Mouse (Mus musculus) midbrain, embryonic 15.5 days (tissue): ENCODE measurements around the gene Gm572. TPM values are rescaled to one million over a fixed set of nuclear protein-coding genes. Genes with fewer than 3 reads are reported as not detected.

ENCODE experiments used
- ATAC-seq: fragments of 200-750 bp; cut with Nextera tagmentation; replicated peaks from 2 replicates; pipeline ENCODE4 v1.8.0; 2017; ENCODE audit warnings: moderate TSS enrichment
- H3K27ac ChIP-seq: fragments of 300-500 bp; sonication (generic); 2 replicates; pipeline ENCODE4 v1.5.1; 2015; ENCODE audit warnings: mild to moderate bottlenecking, inconsistent platforms
- H3K27me3 ChIP-seq: fragments of 300-500 bp; sonication (generic); replicated peaks from 2 replicates; pipeline ENCODE4 v1.6.1; 2015; ENCODE audit warnings: inconsistent platforms
- H3K36me3 ChIP-seq: fragments of 300-500 bp; sonication (generic); replicated peaks from 2 replicates; pipeline ENCODE4 v1.6.1; 2015; ENCODE audit warnings: inconsistent platforms
- H3K4me1 ChIP-seq: fragments of 300-500 bp; sonication (generic); 2 replicates; pipeline ENCODE4 v1.6.1; 2015; ENCODE audit warnings: inconsistent platforms
- H3K4me2 ChIP-seq: fragments of 300-500 bp; sonication (generic); 2 replicates; pipeline ENCODE4 v1.6.1; 2015; ENCODE audit warnings: inconsistent platforms, mild to moderate bottlenecking, moderate library complexity
- H3K4me3 ChIP-seq: fragments of 300-500 bp; sonication (generic); 2 replicates; pipeline ENCODE4 v1.5.1; 2015; ENCODE audit warnings: mild to moderate bottlenecking, inconsistent platforms
- H3K9ac ChIP-seq: fragments of 300-500 bp; sonication (generic); 2 replicates; pipeline ENCODE4 v1.6.1; 2015; ENCODE audit warnings: mild to moderate bottlenecking, inconsistent platforms
- H3K9me3 ChIP-seq: fragments of 300-500 bp; sonication (generic); 2 replicates; pipeline ENCODE4 v1.6.1; 2016; ENCODE audit warnings: inconsistent platforms
- WGBS: fragments of 180-500 bp; shearing (Covaris S2); methylation state at CpG from one replicate; pipeline ENCODE4 v1.1.7; 2015; ENCODE audit warnings: mixed read lengths; 5-methylcytosine and 5-hydroxymethylcytosine counted together
- polyA plus RNA-seq: library from polyadenylated mRNA; unstranded; fragments of >200 nt; fragmentation: Nextera tagmentation; extraction: Ambion mirVana; gene quantifications from 2 replicates; pipeline ENCODE4 v1.2.1, GENCODE M21; 2015

Gm572 gene
- polyA plus RNA-seq, 1 experiment from 2014 or later = not detected

GRCm38 (mm10) chr4:148676961-148677637, 34.0 kb downstream of the Gm572 start:
- WGBS = 41% methylated on average over 19 of the region's 20 CpGs
- 0 out of 2 replicates have a peak, but pooled peaks have one; percentile 37 for ATAC-seq
- H3K9me3 ChIP-seq = no peaks in the 10 kb centered on the region
- peaks cover 12% of the 10 kb centered on the region for H3K4me1 ChIP-seq
- H3K4me2 ChIP-seq = no peak overlapping the region
- no peaks in the 10 kb centered on the region for H3K36me3 ChIP-seq
- no peak overlapping the region for H3K27ac ChIP-seq
- H3K9ac ChIP-seq = no peak overlapping the region
- H3K27me3 ChIP-seq = no peaks in the 10 kb centered on the region
- no peak overlapping the region for H3K4me3 ChIP-seq

DNA sequence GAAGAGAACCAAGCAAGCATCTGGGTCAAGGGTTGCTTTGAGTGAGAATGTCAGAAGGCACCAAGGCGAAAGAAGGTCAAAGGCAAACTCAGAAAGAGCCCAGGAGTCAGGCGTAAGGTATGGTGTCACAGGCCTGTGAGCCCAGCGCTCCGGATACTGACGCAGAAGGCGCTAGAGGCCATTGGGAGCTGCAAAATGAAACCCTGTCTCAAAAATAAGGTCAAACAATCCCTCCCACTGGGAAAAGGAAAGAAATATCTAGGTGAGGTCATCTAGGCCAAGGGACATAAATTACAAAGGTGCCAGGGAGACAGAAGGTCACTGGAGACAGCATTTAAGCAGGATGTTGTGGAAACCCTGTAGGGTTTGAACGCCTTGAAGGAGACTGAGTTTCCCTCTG, 35.0 kb downstream of the Gm572 start:
- Histone ChIP-seq H3K9me3 (no peaks in the 10 kb centered on the region), H3K4me3 (no peak overlapping the region), H3K9ac (no peak overlapping the region), H3K36me3 (no peaks in the 10 kb centered on the region), H3K27me3 (no peaks in the 10 kb centered on the region), H3K4me2 (no peak overlapping the region), H3K4me1 (peaks cover 12% of the 10 kb centered on the region), H3K27ac (no peak overlapping the region)
- ATAC-seq = no peak
- WGBS = 91% methylated on average over 7 of the region's 7 CpGs

DNA sequence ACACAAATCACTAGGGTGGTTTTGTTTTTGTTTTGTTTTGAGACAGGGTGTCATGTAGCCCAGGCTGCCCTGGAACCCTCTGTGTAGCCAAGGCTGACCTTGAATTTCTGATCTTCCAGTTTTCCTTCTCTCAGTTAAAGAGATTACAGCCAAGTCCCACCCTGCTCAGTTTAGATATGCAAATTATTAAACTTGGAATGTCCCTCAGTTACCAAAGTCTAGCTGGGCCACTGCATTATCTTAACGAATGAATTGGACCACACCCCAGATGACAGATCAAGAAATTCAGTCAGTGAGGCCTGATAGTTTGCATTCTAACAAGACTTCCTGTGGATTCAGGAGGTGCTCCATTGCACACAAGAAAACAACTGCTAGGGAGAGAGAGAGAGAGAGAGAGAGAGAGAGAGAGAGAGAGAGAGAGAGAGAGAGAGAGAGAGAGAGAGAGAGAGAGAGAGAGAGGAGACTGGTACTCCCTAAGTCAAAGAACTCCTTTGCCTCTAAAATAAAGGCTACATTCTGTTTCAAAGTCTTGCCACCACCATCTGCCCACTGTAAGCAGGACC, 37.5 kb downstream of the Gm572 start:
- Histone ChIP-seq H3K4me3 (no peak overlapping the region), H3K27me3 (no peaks in the 10 kb centered on the region), H3K27ac (no peak overlapping the region), H3K4me2 (no peak overlapping the region), H3K9me3 (no peaks in the 10 kb centered on the region), H3K4me1 (peaks cover 12% of the 10 kb centered on the region), H3K36me3 (no peaks in the 10 kb centered on the region), H3K9ac (no peak overlapping the region)
- WGBS = 72% methylated on average over 1 of the region's 1 CpGs
- no peak for ATAC-seq

DNA sequence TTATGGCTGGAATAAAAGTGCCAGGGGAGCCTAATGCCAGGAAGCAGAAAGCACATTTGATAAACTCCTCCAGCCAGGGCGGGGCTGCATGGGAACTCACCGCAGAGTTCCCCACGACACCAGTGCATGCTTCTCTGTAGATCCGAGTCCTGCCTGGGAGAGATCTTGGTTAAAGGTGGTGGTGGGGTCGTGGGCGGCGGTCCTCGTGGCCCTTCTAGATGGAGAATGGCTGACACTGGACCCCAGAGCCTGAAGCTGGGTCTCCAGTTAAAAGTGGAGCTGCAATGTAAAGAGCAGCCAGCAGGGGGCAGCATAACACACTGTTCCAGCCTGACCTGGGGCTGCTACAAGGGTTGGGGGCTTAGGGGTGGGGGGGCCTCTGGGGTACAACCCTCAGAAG, 38.3 kb downstream of the Gm572 start:
- no peak overlapping the region for H3K27ac ChIP-seq
- no peaks in the 10 kb centered on the region for H3K9me3 ChIP-seq
- H3K27me3 ChIP-seq = no peaks in the 10 kb centered on the region
- peaks cover 8% of the 10 kb centered on the region for H3K4me1 ChIP-seq
- WGBS = 15% methylated on average over 8 of the region's 8 CpGs
- H3K9ac ChIP-seq = no peak overlapping the region
- no peak overlapping the region for H3K4me3 ChIP-seq
- ATAC-seq = no peak
- no peak overlapping the region for H3K4me2 ChIP-seq
- H3K36me3 ChIP-seq = no peaks in the 10 kb centered on the region

GRCm38 (mm10) chr4:148682961-148683360, 39.8 kb downstream of the Gm572 start:
- Histone ChIP-seq H3K4me3 (no peak overlapping the region), H3K9ac (no peak overlapping the region), H3K36me3 (no peaks in the 10 kb centered on the region), H3K27ac (no peak overlapping the region), H3K9me3 (no peaks in the 10 kb centered on the region), H3K27me3 (no peaks in the 10 kb centered on the region), H3K4me2 (no peak overlapping the region), H3K4me1 (no peaks in the 10 kb centered on the region)
- ATAC-seq = no peak
- WGBS = 89% methylated on average over 4 of the region's 4 CpGs

DNA sequence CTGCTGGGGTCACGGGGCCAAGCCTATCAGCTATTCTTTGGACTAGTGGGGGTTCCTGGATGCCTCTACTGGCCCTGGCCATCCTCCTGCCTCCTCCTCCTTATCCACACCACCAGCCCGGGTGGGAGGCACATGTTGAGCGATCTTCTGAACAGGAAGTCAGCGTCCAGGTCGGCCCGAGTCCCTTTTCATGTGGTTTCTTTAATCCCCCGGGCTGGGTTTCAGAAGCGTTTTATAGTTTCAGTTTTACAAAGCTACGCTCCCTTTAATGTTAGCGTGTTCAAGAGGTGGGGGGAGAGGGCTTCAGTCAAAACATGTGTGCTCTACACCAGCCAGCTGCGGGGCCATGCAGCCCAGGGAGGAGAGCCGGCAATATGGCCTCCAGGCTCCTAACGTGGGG, 40.4 kb downstream of the Gm572 start:
- ATAC-seq = no peak
- no peaks in the 10 kb centered on the region for H3K4me1 ChIP-seq
- H3K27me3 ChIP-seq = no peaks in the 10 kb centered on the region

DNA sequence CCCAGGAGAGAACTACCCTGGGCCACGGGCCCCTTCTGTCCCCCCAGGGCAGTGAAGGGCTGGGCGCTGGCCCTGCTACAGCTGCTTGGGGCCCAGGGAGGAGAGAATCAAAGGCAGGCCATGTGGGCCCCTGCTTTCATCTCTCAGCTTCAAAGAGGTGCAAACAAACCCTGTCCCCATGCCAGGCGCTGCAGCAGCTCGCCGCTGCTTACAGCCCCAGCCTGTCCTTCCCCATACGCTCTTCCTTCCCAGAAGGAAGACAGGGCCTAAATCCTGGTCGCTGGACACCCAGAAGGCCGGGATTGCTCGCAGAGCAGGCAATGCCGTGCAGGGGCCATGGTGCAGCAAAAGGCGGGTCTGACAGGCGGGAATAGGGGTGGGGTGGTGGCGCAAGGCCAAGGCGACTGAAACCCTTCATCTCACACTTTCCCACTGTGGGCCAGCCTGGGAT, 43.4 kb downstream of the Gm572 start:
- no peak overlapping the region for H3K27ac ChIP-seq
- no peaks in the 10 kb centered on the region for H3K9me3 ChIP-seq
- no peaks in the 10 kb centered on the region for H3K4me1 ChIP-seq
- H3K27me3 ChIP-seq = no peaks in the 10 kb centered on the region
- H3K9ac ChIP-seq = no peak overlapping the region
- H3K36me3 ChIP-seq = no peaks in the 10 kb centered on the region
- no peak overlapping the region for H3K4me3 ChIP-seq
- no peak overlapping the region for H3K4me2 ChIP-seq
- ATAC-seq = no peak
- 25% methylated on average over 14 of the region's 14 CpGs for WGBS

More for the DNA sequence above, 40.4 kb downstream of the Gm572 start:
- WGBS = 65% methylated on average over 13 of the region's 13 CpGs
- Histone ChIP-seq H3K27ac (no peak overlapping the region), H3K9me3 (no peaks in the 10 kb centered on the region), H3K4me2 (no peak overlapping the region), H3K36me3 (no peaks in the 10 kb centered on the region), H3K9ac (no peak overlapping the region), H3K4me3 (no peak overlapping the region)

GRCm38 (mm10) chr4:148688091-148688490, 45.0 kb downstream of the Gm572 start:
- no peaks in the 10 kb centered on the region for H3K27me3 ChIP-seq
- H3K4me1 ChIP-seq = no peaks in the 10 kb centered on the region
- H3K4me2 ChIP-seq = no peak overlapping the region
- ATAC-seq = no peak
- H3K4me3 ChIP-seq = no peak overlapping the region
- no peak overlapping the region for H3K27ac ChIP-seq
- WGBS = 90% methylated on average over 2 of the region's 2 CpGs
- H3K9ac ChIP-seq = no peak overlapping the region
- H3K36me3 ChIP-seq = no peaks in the 10 kb centered on the region
- H3K9me3 ChIP-seq = no peaks in the 10 kb centered on the region

DNA sequence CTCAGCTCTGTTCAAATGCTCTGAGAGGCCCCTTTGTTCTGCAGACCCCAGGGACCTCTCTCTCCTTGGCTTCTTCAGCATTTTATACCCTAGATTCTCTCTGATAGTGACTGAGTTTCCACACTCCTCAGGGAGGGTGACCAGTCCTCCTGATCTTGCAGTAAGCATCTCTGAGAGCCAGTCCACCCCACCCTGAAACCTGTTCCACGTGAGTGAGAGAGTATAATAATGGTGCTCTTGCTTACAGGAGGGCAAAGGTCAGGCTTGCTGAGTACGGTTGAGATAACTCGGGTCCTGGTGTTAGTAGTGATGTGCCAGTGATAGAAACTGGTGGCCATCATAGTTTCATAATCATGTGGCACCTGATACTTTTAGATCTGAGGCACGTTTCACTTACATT, 48.1 kb downstream of the Gm572 start:
- H3K27me3 ChIP-seq = no peaks in the 10 kb centered on the region
- no peak overlapping the region for H3K4me2 ChIP-seq
- 77% methylated on average over 4 of the region's 4 CpGs for WGBS
- H3K9ac ChIP-seq = no peak overlapping the region
- H3K4me1 ChIP-seq = no peaks in the 10 kb centered on the region
- no peak overlapping the region for H3K27ac ChIP-seq
- ATAC-seq = no peak
- no peak overlapping the region for H3K4me3 ChIP-seq
- no peaks in the 10 kb centered on the region for H3K9me3 ChIP-seq
- no peaks in the 10 kb centered on the region for H3K36me3 ChIP-seq

- H3K27ac ChIP-seq = no peak overlapping the region
- H3K27me3 ChIP-seq = no peaks in the 10 kb centered on the region
- no peaks in the 10 kb centered on the region for H3K4me1 ChIP-seq
- no peak overlapping the region for H3K4me2 ChIP-seq
- no peaks in the 10 kb centered on the region for H3K9me3 ChIP-seq
- no peak overlapping the region for H3K4me3 ChIP-seq
- no peak for ATAC-seq
- H3K36me3 ChIP-seq = no peaks in the 10 kb centered on the region
- no peak overlapping the region for H3K9ac ChIP-seq
- 89% methylated on average over 7 of the region's 7 CpGs for WGBS
Observed at GRCm38 (mm10) chr4:148693417-148693959, 50.4 kb downstream of the Gm572 start.

GRCm38 (mm10) chr4:148704756-148705155, 61.6 kb downstream of the Gm572 start:
- no peaks in the 10 kb centered on the region for H3K9me3 ChIP-seq
- ATAC-seq = no peak
- H3K4me2 ChIP-seq = no peak overlapping the region
- no peak overlapping the region for H3K9ac ChIP-seq
- H3K27ac ChIP-seq = no peak overlapping the region
- H3K36me3 ChIP-seq = no peaks in the 10 kb centered on the region
- WGBS = 44% methylated on average over 3 of the region's 3 CpGs
- H3K27me3 ChIP-seq = no peaks in the 10 kb centered on the region; the same call in none of the 2 replicates
- 0 out of 2 replicates have a peak, but pooled peaks cover 3% of the 10 kb centered on the region for H3K4me1 ChIP-seq
- H3K4me3 ChIP-seq = no peak overlapping the region

DNA sequence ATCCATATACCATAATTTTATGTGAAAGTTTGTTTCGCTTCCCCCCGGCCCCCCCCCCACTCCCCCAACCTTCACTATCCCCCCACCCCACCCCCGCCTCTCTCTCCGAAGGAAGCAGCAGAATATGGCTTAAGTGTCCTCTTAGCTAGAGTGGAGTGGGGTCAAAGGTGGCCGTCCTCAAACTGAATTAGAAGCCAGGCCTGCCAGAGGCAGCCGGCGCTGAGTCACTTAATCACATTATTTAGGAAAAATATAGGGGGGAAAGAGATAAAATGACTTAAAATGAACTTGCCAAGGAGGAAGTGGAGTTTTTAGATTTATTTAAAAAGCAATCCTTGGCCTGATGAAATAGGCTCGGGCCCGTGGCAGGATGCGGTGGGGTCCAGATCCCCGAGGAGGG, 65.7 kb downstream of the Gm572 start:
- no peak overlapping the region for H3K27ac ChIP-seq
- H3K9me3 ChIP-seq = no peaks in the 10 kb centered on the region
- peaks cover 13% of the 10 kb centered on the region for H3K4me1 ChIP-seq
- no peak overlapping the region for H3K9ac ChIP-seq
- no peaks in the 10 kb centered on the region for H3K36me3 ChIP-seq
- no peak overlapping the region for H3K4me2 ChIP-seq
- WGBS = 35% methylated on average over 11 of the region's 11 CpGs
- peaks cover 3% of the 10 kb centered on the region for H3K27me3 ChIP-seq
- ATAC-seq = no peak
- H3K4me3 ChIP-seq = no peak overlapping the region

DNA sequence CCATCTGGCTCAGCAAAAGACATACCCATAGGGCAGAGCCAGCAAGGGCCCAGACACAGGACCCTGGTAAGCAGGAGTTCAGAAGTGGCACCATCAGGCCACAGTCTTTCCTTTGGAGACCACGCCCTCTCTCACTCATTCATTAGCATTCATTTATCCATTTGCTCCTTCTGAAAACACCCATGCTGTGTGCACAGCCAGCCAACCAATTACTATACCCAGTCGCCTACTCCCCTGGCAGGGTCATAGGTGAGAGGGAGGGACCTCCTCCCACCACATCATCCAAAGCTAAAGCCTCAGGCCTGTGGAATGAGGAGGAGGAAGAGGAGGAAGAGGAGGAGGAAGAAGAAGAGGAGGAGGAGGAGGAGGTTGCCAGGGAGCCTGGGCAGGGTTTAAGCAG, 67.3 kb downstream of the Gm572 start:
- peaks cover 13% of the 10 kb centered on the region for H3K4me1 ChIP-seq
- no peak overlapping the region for H3K27ac ChIP-seq
- H3K4me3 ChIP-seq = no peak overlapping the region
- H3K36me3 ChIP-seq = no peaks in the 10 kb centered on the region
- H3K4me2 ChIP-seq = no peak overlapping the region
- no peak overlapping the region for H3K9ac ChIP-seq
- ATAC-seq = no peak
- peaks cover 3% of the 10 kb centered on the region; the same call in 1 of the 2 replicates for H3K27me3 ChIP-seq
- no peaks in the 10 kb centered on the region for H3K9me3 ChIP-seq
- WGBS = 40% methylated on average over 2 of the region's 2 CpGs
